Mouse (Mus musculus) intestine, postnatal 0 days (tissue): Measurements from ENCODE around the gene S100a5. TPM values are rescaled to one million over a fixed set of nuclear protein-coding genes. Genes with fewer than 3 reads are reported as not detected.
A peak's percentile ranks its signal among the peaks of the same experiment; 100 is the strongest.

Experiments
- ATAC-seq: fragments of 200-750 bp; cut with Nextera tagmentation; 2 replicates; pipeline ENCODE4 v1.8.0; 2017; ENCODE audit warnings: mild to moderate bottlenecking, moderate TSS enrichment, moderate library complexity
- H3K27ac ChIP-seq: fragments of 300-500 bp; sonication (generic); 2 replicates; pipeline ENCODE4 v1.5.1; 2014; ENCODE audit warnings: mild to moderate bottlenecking, low read depth, low read length, moderate library complexity
- H3K27me3 ChIP-seq: fragments of 300-500 bp; sonication (generic); replicated peaks from 2 replicates; pipeline ENCODE4 v1.6.1; 2014; ENCODE audit warnings: low read length, mixed read lengths; ENCODE audit not compliant: control insufficient read depth, insufficient read depth
- H3K36me3 ChIP-seq: fragments of 300-500 bp; sonication (generic); 2 replicates; pipeline ENCODE4 v1.6.1; 2014; ENCODE audit warnings: mild to moderate bottlenecking, moderate library complexity; ENCODE audit not compliant: control insufficient read depth, insufficient read depth
- H3K4me1 ChIP-seq: fragments of 300-500 bp; sonication (generic); replicated peaks from 2 replicates; pipeline ENCODE4 v1.6.1; 2014; ENCODE audit warnings: antibody characterized with exemption, low read length, mixed read lengths; ENCODE audit not compliant: control insufficient read depth, insufficient read depth
- H3K4me2 ChIP-seq: fragments of 300-500 bp; sonication (generic); replicated peaks from 2 replicates; pipeline ENCODE4 v1.6.1; 2014; ENCODE audit warnings: low read depth, mild to moderate bottlenecking, moderate library complexity
- H3K4me3 ChIP-seq: fragments of 300-500 bp; sonication (generic); 2 replicates; pipeline ENCODE4 v1.5.1; 2014; ENCODE audit warnings: low read depth, low read length
- H3K9ac ChIP-seq: fragments of 300-500 bp; sonication (generic); 2 replicates; pipeline ENCODE4 v1.6.1; 2014; ENCODE audit warnings: mild to moderate bottlenecking, low read depth, low read length
- H3K9me3 ChIP-seq: fragments of 300-500 bp; sonication (generic); 2 replicates; pipeline ENCODE4 v1.6.1; 2016; ENCODE audit warnings: mixed run types; ENCODE audit not compliant: control insufficient read depth
- CTCF ChIP-seq: sonication (generic); IDR thresholded peaks from 2 replicates; pipeline ENCODE4 v1.5.1; 2016; ENCODE audit warnings: low read depth, mild to moderate bottlenecking, control low read depth, antibody characterized with exemption, moderate library complexity
- WGBS: fragments of 180-500 bp; shearing (Covaris S2); extraction: QIAGEN DNeasy Blood & Tissue Kit; methylation state at CpG from one replicate; pipeline ENCODE4 v1.1.7; 2014; 5-methylcytosine and 5-hydroxymethylcytosine counted together
- polyA plus RNA-seq: library from polyadenylated mRNA; unstranded; fragments of >200 nt; fragmentation: Nextera tagmentation; extraction: Ambion mirVana; gene quantifications from 2 replicates; pipeline ENCODE4 v1.2.1, GENCODE M21; 2015

The S100a5 gene
- polyA plus RNA-seq, 1 experiment from 2014 or later: 5.6 TPM

DNA sequence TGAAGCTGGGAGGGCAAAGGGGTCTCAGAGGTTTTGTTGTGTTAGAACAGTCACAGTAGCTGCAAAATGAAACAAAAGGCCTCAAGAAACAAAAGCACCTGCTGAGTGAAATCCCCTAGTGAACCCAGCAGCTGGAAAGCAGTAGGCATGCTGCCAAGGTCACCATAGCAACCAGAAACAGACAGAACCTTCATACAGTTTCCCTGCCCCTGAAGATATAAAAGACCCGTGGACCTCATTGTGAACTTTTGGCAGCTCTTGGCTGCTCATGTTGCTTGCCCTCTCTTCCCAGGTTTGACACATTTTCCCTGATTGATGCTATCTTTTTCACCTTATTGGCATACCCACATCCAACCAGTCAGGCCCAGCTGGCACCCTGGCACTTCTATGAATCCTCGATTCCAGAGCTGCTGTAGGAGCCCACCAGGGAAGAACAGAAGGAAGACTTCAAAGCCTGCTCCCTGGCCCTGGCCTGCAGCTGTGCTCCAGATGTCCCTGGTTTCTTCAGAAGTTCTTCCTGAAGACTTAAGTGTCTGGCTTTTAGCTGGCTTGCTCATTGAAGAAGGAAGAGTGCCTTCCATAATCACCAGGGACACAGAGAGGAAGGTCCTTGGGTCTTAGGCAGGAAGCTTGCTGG is 15.2 kb downstream of the S100a5 start:
- no peaks in the 10 kb centered on the region for H3K9me3 ChIP-seq
- no peak overlapping the region for H3K4me3 ChIP-seq
- no peak overlapping the region for H3K27ac ChIP-seq
- H3K4me2 ChIP-seq: no peak overlapping the region
- H3K27me3 ChIP-seq: no peaks in the 10 kb centered on the region
- peak; percentile 34; the same call in 1 of the 2 replicates for ATAC-seq
- peaks cover 5% of the 10 kb centered on the region for H3K4me1 ChIP-seq
- H3K9ac ChIP-seq: no peak overlapping the region
- TF ChIP-seq CTCF: no peak
- H3K36me3 ChIP-seq: no peaks in the 10 kb centered on the region
- 19% methylated on average over 2 of the region's 2 CpGs for WGBS

GRCm38 (mm10) chr3:90625496-90625895 is 17.2 kb downstream of the S100a5 start:
- peaks cover 5% of the 10 kb centered on the region for H3K4me1 ChIP-seq
- no peak overlapping the region for H3K4me2 ChIP-seq
- no peak overlapping the region for H3K9ac ChIP-seq
- peak overlapping the region; percentile 46; the same call in 1 of the 2 replicates for H3K27ac ChIP-seq
- H3K9me3 ChIP-seq: no peaks in the 10 kb centered on the region
- H3K4me3 ChIP-seq: no peak overlapping the region
- TF ChIP-seq CTCF: no peak
- WGBS: 54% methylated on average over 5 of the region's 5 CpGs
- no peak for ATAC-seq
- H3K36me3 ChIP-seq: no peaks in the 10 kb centered on the region
- H3K27me3 ChIP-seq: no peaks in the 10 kb centered on the region

DNA sequence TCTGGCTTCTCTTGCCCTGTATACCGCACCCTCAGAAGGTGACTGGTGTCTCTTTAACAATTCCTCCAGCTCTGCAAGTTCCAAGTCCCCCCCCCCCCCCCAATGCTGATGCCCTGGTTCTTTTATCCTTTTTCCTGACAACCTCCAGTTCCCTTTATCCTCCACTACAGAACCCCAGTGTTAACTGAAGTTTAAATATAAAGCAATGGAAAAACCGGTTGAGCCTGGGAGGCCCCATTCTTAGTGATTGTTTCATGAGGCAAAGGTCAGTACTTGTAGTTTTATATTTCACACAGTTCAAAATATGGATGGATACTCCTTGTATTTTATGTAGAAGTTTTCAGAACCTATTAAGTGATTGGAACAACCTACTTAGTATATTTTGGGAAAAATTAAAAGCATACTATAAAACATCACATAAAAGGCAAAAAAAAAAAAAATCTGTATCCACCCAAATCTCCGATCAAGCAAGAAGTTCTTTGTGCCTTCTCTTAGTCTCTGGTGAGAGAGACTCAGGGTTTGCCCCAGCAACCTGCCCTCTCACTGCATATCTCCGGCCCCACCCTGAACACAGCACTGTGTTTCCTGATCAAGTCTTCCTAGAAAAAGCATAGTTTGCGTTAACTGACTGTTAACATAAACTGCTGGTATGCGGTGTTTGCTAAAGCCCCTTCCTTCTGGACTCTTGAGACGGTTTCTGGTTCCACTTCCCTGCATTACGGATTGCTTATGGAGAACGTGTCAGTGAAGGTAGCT is 18.1 kb downstream of the S100a5 start:
- WGBS: 21% methylated on average over 9 of the region's 9 CpGs
- peak; percentile 87 for ATAC-seq
- 0 out of 2 replicates have a peak overlapping the region, but pooled peaks have one; percentile 13 for H3K9ac ChIP-seq
- no peaks in the 10 kb centered on the region for H3K36me3 ChIP-seq
- H3K4me1 ChIP-seq: peaks cover 5% of the 10 kb centered on the region
- 0 out of 2 replicates have a peak overlapping the region, but pooled peaks have one; percentile 12 for H3K4me3 ChIP-seq
- peak overlapping the region; percentile 45 for H3K4me2 ChIP-seq
- TF ChIP-seq CTCF: no peak
- no peaks in the 10 kb centered on the region for H3K27me3 ChIP-seq
- no peaks in the 10 kb centered on the region for H3K9me3 ChIP-seq
- H3K27ac ChIP-seq: peak overlapping the region; percentile 77

DNA sequence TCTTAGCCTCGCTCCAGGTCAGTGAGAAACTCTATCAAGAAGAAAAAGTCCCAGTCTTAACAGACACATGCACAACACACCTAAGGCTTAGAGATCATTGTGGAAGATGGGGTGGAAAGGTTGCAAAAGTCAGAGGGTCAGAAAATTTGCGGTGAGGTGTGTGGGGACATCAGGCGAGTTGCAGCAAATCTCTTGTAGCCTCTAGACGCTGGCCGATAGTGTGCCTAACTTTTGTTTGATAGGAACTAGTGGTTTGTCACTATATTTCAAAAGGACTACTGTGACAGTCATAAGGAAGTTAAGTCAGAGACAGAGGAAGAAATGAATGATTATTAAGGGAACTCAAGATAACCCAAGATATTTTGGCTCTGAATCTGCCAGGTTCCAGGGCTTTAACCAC is 19.0 kb downstream of the S100a5 start:
- Histone ChIP-seq H3K9me3 (no peaks in the 10 kb centered on the region), H3K4me2 (peak overlapping the region; percentile 45), H3K4me3 (no peak overlapping the region), H3K27ac (peak overlapping the region; percentile 77), H3K9ac (no peak overlapping the region), H3K4me1 (peaks cover 5% of the 10 kb centered on the region), H3K27me3 (no peaks in the 10 kb centered on the region), H3K36me3 (no peaks in the 10 kb centered on the region)
- WGBS: 70% methylated on average over 5 of the region's 5 CpGs
- no peak for ATAC-seq
- TF ChIP-seq CTCF: no peak

DNA sequence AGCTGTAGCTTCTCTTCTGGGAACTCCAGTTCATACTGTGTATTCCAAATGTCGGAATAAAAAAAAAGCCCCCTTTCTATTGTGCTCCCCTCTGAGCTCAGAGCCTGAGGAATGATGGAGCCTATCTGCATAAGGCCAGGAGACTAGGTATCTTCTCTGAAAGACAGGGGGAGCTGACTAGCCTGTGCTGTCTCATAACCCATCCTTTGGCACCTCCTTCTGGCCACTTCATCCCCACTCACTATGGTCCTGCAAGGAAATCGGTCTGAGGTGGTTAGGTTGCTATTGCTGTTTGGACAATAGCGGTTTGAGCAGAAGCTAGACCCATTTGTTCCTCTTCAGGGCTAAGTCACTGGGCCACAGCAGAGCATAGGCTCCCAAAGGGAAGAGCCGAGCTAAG is 19.5 kb downstream of the S100a5 start:
- peak; percentile 98 for TF ChIP-seq CTCF
- Histone ChIP-seq H3K4me3 (no peak overlapping the region), H3K9me3 (no peaks in the 10 kb centered on the region), H3K4me2 (no peak overlapping the region), H3K27ac (no peak overlapping the region), H3K36me3 (no peaks in the 10 kb centered on the region), H3K9ac (no peak overlapping the region), H3K27me3 (no peaks in the 10 kb centered on the region), H3K4me1 (peaks cover 5% of the 10 kb centered on the region)
- no peak; the same call in 1 of the 2 replicates for ATAC-seq
- 39% methylated on average over 4 of the region's 4 CpGs for WGBS

DNA sequence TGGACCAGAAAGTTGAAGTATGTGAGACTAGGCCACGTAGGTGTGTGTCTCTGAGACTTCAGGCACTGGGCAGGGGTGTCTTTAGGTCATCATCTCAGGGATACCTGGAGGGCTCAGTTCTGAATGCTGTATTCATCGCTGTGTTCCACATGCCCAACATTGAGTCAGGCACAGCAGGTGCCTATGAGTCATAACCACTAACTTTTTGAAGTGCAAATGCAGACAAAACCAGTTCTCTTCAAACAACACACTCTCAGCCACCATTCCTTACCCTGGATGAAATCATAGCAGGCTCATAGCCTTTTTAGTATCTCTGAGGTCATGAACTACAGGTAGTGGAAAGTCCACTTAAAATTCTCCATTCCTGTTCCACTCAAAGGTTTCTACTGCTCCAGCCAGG is 21.0 kb downstream of the S100a5 start:
- Histone ChIP-seq H3K4me2 (no peak overlapping the region), H3K36me3 (no peaks in the 10 kb centered on the region), H3K4me1 (0 out of 2 replicates have a peak, but pooled peaks cover 5% of the 10 kb centered on the region), H3K4me3 (no peak overlapping the region), H3K9ac (no peak overlapping the region), H3K9me3 (no peaks in the 10 kb centered on the region), H3K27ac (no peak overlapping the region), H3K27me3 (no peaks in the 10 kb centered on the region)
- no peak for TF ChIP-seq CTCF
- ATAC-seq: no peak
- WGBS: 82% methylated on average over 2 of the region's 2 CpGs
